Mouse (Mus musculus): ENCODE measurements around the gene Hdhd5. TPM values are rescaled to one million over a fixed set of nuclear protein-coding genes. Genes with fewer than 3 reads are reported as not detected.

The Hdhd5 gene
- polyA plus RNA-seq, 1 experiment from 2014 or later: 18.2 TPM

DNA sequence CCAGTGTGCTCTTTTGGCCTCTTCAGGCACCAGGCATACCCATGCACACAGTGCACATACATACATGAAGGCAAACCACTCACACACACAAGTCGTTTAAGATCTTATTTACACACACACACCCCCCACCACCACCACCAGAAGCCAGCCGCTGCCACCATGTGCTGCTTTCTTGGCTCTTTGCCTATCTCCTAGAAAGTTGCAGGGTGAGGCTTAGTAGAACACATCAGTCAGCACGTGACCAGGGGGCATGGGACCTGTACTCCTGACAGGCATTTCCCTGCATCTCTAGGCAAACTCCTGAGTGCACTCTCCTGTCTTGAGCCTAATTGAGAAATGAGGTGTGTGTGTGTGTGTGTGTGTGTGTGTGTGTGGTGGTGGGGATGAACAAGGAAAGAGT is 46.1 kb downstream of the Hdhd5 start:
- Histone ChIP-seq H3K4me2 (ENCODE audit: low read depth, low read length, severe bottlenecking) (no peak overlapping the region), H3K27ac (ENCODE audit: low read depth, low read length) (no peak overlapping the region), H3K4me3 (ENCODE audit: low read depth, low read length) (no peak overlapping the region), H3K4me1 (replicated peaks; ENCODE audit: control insufficient read depth, insufficient read depth, low read length) (no peaks in the 10 kb centered on the region), H3K36me3 (ENCODE audit: control insufficient read depth, insufficient read depth, low read length) (peaks cover 3% of the 10 kb centered on the region; the same call in 1 of the 2 replicates), H3K9ac (ENCODE audit: low read length) (no peak overlapping the region), H3K9me3 (ENCODE audit: control insufficient read depth, low read length) (no peaks in the 10 kb centered on the region), H3K27me3 (ENCODE audit: control insufficient read depth, insufficient read depth, low read length) (0 out of 2 replicates have a peak, but pooled peaks cover 2% of the 10 kb centered on the region)
- 81% methylated on average over 3 of the region's 3 CpGs for WGBS
- no peak for DNase-seq (ENCODE audit: low spot score)
- ATAC-seq (replicated peaks; ENCODE audit: low FRiP score): no peak

DNA sequence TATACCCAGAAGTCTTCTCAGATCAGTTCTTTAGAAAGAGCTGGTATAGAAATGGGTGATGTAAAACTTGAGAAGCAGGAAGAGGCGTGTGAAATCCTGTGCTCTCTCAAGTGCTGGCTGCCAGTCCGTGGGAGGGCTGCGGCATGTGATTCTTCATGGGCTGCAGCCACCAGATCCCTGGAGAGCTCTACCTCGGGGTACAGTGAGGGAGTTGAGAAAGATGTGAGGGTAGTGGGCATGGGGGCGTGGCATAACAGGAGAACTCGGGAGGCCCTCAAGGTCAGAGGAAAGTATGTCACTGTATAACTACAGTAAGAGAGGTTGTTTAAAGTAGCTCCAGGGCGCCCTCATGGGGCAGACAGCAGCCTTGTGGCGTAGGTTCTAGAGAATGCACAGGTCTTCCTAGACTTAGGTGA is 47.9 kb downstream of the Hdhd5 start:
- H3K36me3 ChIP-seq (ENCODE audit: control insufficient read depth, insufficient read depth, low read length): peaks cover 3% of the 10 kb centered on the region; the same call in 1 of the 2 replicates
- no peak overlapping the region for H3K27ac ChIP-seq (ENCODE audit: low read depth, low read length)
- DNase-seq (ENCODE audit: low spot score) (no peak), ATAC-seq (replicated peaks; ENCODE audit: low FRiP score) (peak; percentile 36; the same call in 1 of the 2 replicates)
- no peaks in the 10 kb centered on the region for H3K4me1 ChIP-seq (replicated peaks; ENCODE audit: control insufficient read depth, insufficient read depth, low read length)
- no peaks in the 10 kb centered on the region for H3K27me3 ChIP-seq (ENCODE audit: control insufficient read depth, insufficient read depth, low read length)
- no peak overlapping the region for H3K9ac ChIP-seq (ENCODE audit: low read length)
- no peaks in the 10 kb centered on the region for H3K9me3 ChIP-seq (ENCODE audit: control insufficient read depth, low read length)
- no peak overlapping the region for H3K4me2 ChIP-seq (ENCODE audit: low read depth, low read length, severe bottlenecking)
- H3K4me3 ChIP-seq (ENCODE audit: low read depth, low read length): no peak overlapping the region
- 41% methylated on average over 8 of the region's 8 CpGs for WGBS

- Histone ChIP-seq H3K27me3 (ENCODE audit: control insufficient read depth, insufficient read depth, low read length) (no peaks in the 10 kb centered on the region), H3K36me3 (ENCODE audit: control insufficient read depth, insufficient read depth, low read length) (peaks cover 3% of the 10 kb centered on the region; the same call in 1 of the 2 replicates), H3K27ac (ENCODE audit: low read depth, low read length) (no peak overlapping the region), H3K9ac (ENCODE audit: low read length) (no peak overlapping the region), H3K4me3 (ENCODE audit: low read depth, low read length) (no peak overlapping the region), H3K4me2 (ENCODE audit: low read depth, low read length, severe bottlenecking) (no peak overlapping the region), H3K9me3 (ENCODE audit: control insufficient read depth, low read length) (no peaks in the 10 kb centered on the region), H3K4me1 (replicated peaks; ENCODE audit: control insufficient read depth, insufficient read depth, low read length) (no peaks in the 10 kb centered on the region)
- ATAC-seq (replicated peaks; ENCODE audit: low FRiP score) (no peak), DNase-seq (ENCODE audit: low spot score) (no peak)
- WGBS: 57% methylated on average over 6 of the region's 6 CpGs
These were observed 48.4 kb downstream of the Hdhd5 start for GRCm38 (mm10) chr6:120482756-120483155.

GRCm38 (mm10) chr6:120482021-120482420 is 49.1 kb downstream of the Hdhd5 start:
- no peaks in the 10 kb centered on the region for H3K4me1 ChIP-seq (replicated peaks; ENCODE audit: control insufficient read depth, insufficient read depth, low read length)
- no peak overlapping the region for H3K4me3 ChIP-seq (ENCODE audit: low read depth, low read length)
- no peak overlapping the region for H3K9ac ChIP-seq (ENCODE audit: low read length)
- 94% methylated on average over 14 of the region's 14 CpGs for WGBS
- ATAC-seq (replicated peaks; ENCODE audit: low FRiP score): no peak
- no peak for DNase-seq (ENCODE audit: low spot score)
- no peak overlapping the region for H3K27ac ChIP-seq (ENCODE audit: low read depth, low read length)
- no peaks in the 10 kb centered on the region for H3K27me3 ChIP-seq (ENCODE audit: control insufficient read depth, insufficient read depth, low read length)
- H3K9me3 ChIP-seq (ENCODE audit: control insufficient read depth, low read length): no peaks in the 10 kb centered on the region
- no peak overlapping the region for H3K4me2 ChIP-seq (ENCODE audit: low read depth, low read length, severe bottlenecking)
- peaks cover 3% of the 10 kb centered on the region; the same call in 1 of the 2 replicates for H3K36me3 ChIP-seq (ENCODE audit: control insufficient read depth, insufficient read depth, low read length)

DNA sequence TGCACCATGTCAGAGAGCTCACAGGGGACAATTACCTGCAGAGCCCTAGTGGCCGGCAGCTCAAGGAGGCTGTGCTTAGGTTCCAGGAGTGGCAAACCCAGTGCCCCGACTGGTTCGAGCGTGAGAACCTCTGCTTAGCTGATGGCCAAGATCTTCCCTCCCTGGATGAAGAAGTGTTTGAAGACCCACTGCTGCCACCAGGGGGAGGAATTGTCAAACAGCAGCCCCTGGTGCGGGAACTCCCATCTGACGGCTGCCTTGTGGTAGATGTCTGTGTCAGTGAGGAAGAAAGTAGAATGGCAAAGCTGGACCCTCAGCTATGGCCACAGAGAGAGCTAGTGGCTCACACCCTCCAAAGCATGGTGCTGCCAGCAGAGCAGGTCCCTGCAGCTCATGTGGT is 49.6 kb downstream of the Hdhd5 start:
- no peaks in the 10 kb centered on the region for H3K27me3 ChIP-seq (ENCODE audit: control insufficient read depth, insufficient read depth, low read length)
- H3K9me3 ChIP-seq (ENCODE audit: control insufficient read depth, low read length): no peaks in the 10 kb centered on the region
- 89% methylated on average over 6 of the region's 6 CpGs for WGBS
- no peak for ATAC-seq (replicated peaks; ENCODE audit: low FRiP score)
- H3K36me3 ChIP-seq (ENCODE audit: control insufficient read depth, insufficient read depth, low read length): peaks cover 3% of the 10 kb centered on the region; the same call in 1 of the 2 replicates
- no peak overlapping the region for H3K4me3 ChIP-seq (ENCODE audit: low read depth, low read length)
- DNase-seq (ENCODE audit: low spot score): no peak
- no peak overlapping the region for H3K27ac ChIP-seq (ENCODE audit: low read depth, low read length)
- H3K4me2 ChIP-seq (ENCODE audit: low read depth, low read length, severe bottlenecking): no peak overlapping the region
- H3K4me1 ChIP-seq (replicated peaks; ENCODE audit: control insufficient read depth, insufficient read depth, low read length): no peaks in the 10 kb centered on the region
- no peak overlapping the region for H3K9ac ChIP-seq (ENCODE audit: low read length)

- H3K27ac ChIP-seq (ENCODE audit: low read depth, low read length): no peak overlapping the region
- WGBS: 94% methylated on average over 5 of the region's 5 CpGs
- H3K4me1 ChIP-seq (replicated peaks; ENCODE audit: control insufficient read depth, insufficient read depth, low read length): no peaks in the 10 kb centered on the region
- H3K4me3 ChIP-seq (ENCODE audit: low read depth, low read length): no peak overlapping the region
- ATAC-seq (replicated peaks; ENCODE audit: low FRiP score) (no peak), DNase-seq (ENCODE audit: low spot score) (no peak)
- no peak overlapping the region for H3K4me2 ChIP-seq (ENCODE audit: low read depth, low read length, severe bottlenecking)
- no peaks in the 10 kb centered on the region for H3K9me3 ChIP-seq (ENCODE audit: control insufficient read depth, low read length)
- H3K36me3 ChIP-seq (ENCODE audit: control insufficient read depth, insufficient read depth, low read length): peaks cover 3% of the 10 kb centered on the region; the same call in 1 of the 2 replicates
- H3K27me3 ChIP-seq (ENCODE audit: control insufficient read depth, insufficient read depth, low read length): no peaks in the 10 kb centered on the region
- no peak overlapping the region for H3K9ac ChIP-seq (ENCODE audit: low read length)
These were observed 50.8 kb downstream of the Hdhd5 start for GRCm38 (mm10) chr6:120480361-120480760.

DNA sequence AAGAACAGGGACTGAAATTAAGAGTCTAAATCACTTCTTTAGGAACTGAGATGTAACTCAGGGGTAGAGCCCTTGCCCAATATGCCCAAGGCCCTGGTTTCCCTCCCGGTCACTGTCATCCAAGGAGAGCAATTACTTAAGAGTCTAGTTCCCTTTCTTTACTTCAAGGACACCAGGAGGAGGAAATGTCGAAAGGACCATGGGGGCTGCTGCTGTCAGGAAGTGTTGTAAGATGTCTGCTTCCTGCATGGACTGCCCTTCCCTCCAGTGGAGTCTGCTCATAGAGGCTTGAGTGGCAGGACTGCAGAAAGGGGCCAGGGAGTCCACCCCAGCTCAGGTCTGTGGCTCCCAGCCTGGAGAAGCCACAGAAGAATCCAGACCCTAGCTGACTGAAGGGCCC is 51.8 kb downstream of the Hdhd5 start:
- ATAC-seq (replicated peaks; ENCODE audit: low FRiP score) (no peak), DNase-seq (ENCODE audit: low spot score) (no peak)
- Histone ChIP-seq H3K27ac (ENCODE audit: low read depth, low read length) (no peak overlapping the region), H3K9ac (ENCODE audit: low read length) (no peak overlapping the region), H3K4me1 (replicated peaks; ENCODE audit: control insufficient read depth, insufficient read depth, low read length) (no peaks in the 10 kb centered on the region), H3K4me2 (ENCODE audit: low read depth, low read length, severe bottlenecking) (no peak overlapping the region), H3K4me3 (ENCODE audit: low read depth, low read length) (no peak overlapping the region), H3K9me3 (ENCODE audit: control insufficient read depth, low read length) (no peaks in the 10 kb centered on the region), H3K27me3 (ENCODE audit: control insufficient read depth, insufficient read depth, low read length) (no peaks in the 10 kb centered on the region), H3K36me3 (ENCODE audit: control insufficient read depth, insufficient read depth, low read length) (peaks cover 3% of the 10 kb centered on the region; the same call in 1 of the 2 replicates)
- 79% methylated on average over 2 of the region's 2 CpGs for WGBS

DNA sequence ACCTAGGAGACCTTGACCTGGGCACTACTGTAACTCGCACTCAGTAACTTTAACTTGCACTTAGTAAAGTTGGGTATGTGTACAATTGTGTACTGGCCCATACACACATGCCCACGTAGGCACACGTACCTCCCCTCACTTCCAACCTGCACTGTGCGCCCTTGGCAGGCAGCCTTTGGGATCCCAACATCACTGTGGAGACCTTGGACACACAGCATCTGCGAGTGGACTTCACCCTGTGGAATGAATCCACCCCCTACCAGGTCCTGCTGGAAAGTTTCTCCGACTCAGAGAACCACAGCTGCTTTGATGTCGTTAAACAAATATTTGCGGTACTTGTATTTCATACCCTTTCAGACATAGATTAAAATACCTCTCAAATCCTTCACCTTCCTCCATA is 55.8 kb downstream of the Hdhd5 start:
- DNase-seq (ENCODE audit: low spot score): no peak

GRCm38 (mm10) chr6:120473427-120473826 is 57.7 kb downstream of the Hdhd5 start:
- DNase-seq (ENCODE audit: low spot score) (no peak), ATAC-seq (replicated peaks; ENCODE audit: low FRiP score) (peak; percentile 11; the same call in 1 of the 2 replicates)
- WGBS: 43% methylated on average over 5 of the region's 5 CpGs
- no peaks in the 10 kb centered on the region for H3K27me3 ChIP-seq (ENCODE audit: control insufficient read depth, insufficient read depth, low read length)
- no peaks in the 10 kb centered on the region for H3K36me3 ChIP-seq (ENCODE audit: control insufficient read depth, insufficient read depth, low read length)
- H3K9ac ChIP-seq (ENCODE audit: low read length): no peak overlapping the region; the same call in 1 of the 2 replicates
- peaks cover 17% of the 10 kb centered on the region for H3K4me1 ChIP-seq (replicated peaks; ENCODE audit: control insufficient read depth, insufficient read depth, low read length)
- no peaks in the 10 kb centered on the region for H3K9me3 ChIP-seq (ENCODE audit: control insufficient read depth, low read length)
- no peak overlapping the region for H3K4me3 ChIP-seq (ENCODE audit: low read depth, low read length)
- H3K4me2 ChIP-seq (ENCODE audit: low read depth, low read length, severe bottlenecking): no peak overlapping the region
- peak overlapping the region; percentile 18; the same call in 1 of the 2 replicates for H3K27ac ChIP-seq (ENCODE audit: low read depth, low read length)

More for the DNA sequence above, 55.8 kb downstream of the Hdhd5 start:
- H3K27me3 ChIP-seq (ENCODE audit: control insufficient read depth, insufficient read depth, low read length): no peaks in the 10 kb centered on the region
- H3K27ac ChIP-seq (ENCODE audit: low read depth, low read length): no peak overlapping the region
- no peak overlapping the region for H3K4me2 ChIP-seq (ENCODE audit: low read depth, low read length, severe bottlenecking)
- H3K9ac ChIP-seq (ENCODE audit: low read length): no peak overlapping the region
- no peak overlapping the region for H3K4me3 ChIP-seq (ENCODE audit: low read depth, low read length)
- H3K36me3 ChIP-seq (ENCODE audit: control insufficient read depth, insufficient read depth, low read length): no peaks in the 10 kb centered on the region
- H3K4me1 ChIP-seq (replicated peaks; ENCODE audit: control insufficient read depth, insufficient read depth, low read length): peaks cover 17% of the 10 kb centered on the region
- no peak for ATAC-seq (replicated peaks; ENCODE audit: low FRiP score)
- no peaks in the 10 kb centered on the region for H3K9me3 ChIP-seq (ENCODE audit: control insufficient read depth, low read length)
- WGBS: 85% methylated on average over 8 of the region's 8 CpGs
